Mouse (Mus musculus): ENCODE results near the gene Mecom. TPM values are rescaled to one million over a fixed set of nuclear protein-coding genes. Genes with fewer than 3 reads are reported as not detected.

Mecom gene
- total and polyA plus RNA-seq, 2 experiments from 2014 or later: 2.6 to 5.1 TPM

DNA sequence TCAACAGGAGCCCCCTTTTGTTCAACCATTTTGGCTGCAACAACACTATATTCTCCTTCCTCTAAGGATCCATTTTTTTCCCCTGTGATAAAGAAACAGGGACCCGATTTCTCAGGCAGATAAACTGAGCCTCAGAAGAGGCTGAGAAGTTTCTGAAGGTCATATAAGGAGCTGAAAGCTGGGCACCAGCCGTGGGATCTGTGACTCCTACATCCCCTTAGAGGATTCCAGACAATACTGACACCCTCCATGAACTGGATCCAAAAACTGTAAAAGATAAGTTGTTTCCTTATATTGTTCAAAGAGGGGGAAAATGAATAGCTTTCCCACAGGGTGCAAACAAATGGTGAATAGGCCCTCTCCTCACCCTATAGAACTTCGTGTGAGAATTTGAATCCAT lies 241.7 kb downstream of the Mecom start:
- Histone ChIP-seq H3K27ac (ENCODE audit: low read depth, low read length) (no peak overlapping the region), H3K27me3 (ENCODE audit: insufficient read depth, low read length) (no peaks in the 10 kb centered on the region), H3K9ac (replicated peaks; ENCODE audit: low read length, poor library complexity, severe bottlenecking) (no peak overlapping the region), H3K4me1 (ENCODE audit: insufficient read depth, low read length) (no peaks in the 10 kb centered on the region), H3K9me3 (ENCODE audit: low read length) (no peaks in the 10 kb centered on the region), H3K4me3 (ENCODE audit: low read depth, low read length) (no peak overlapping the region), H3K36me3 (ENCODE audit: insufficient read depth, low read length) (no peaks in the 10 kb centered on the region), H3K4me2 (ENCODE audit: low read depth, low read length, poor library complexity, severe bottlenecking) (no peak overlapping the region)
- 64% methylated on average over 3 of the region's 3 CpGs for WGBS
- no peak for DNase-seq (ENCODE audit: low spot score)
- ATAC-seq (ENCODE audit: low FRiP score): no peak
- no peak for TF ChIP-seq CTCF (IDR thresholded peaks at IDR 0.05)

GRCm38 (mm10) chr3:30299460-30299859 lies 248.3 kb downstream of the Mecom start:
- no peak overlapping the region for H3K4me3 ChIP-seq (ENCODE audit: low read depth, low read length)
- H3K36me3 ChIP-seq (ENCODE audit: insufficient read depth, low read length): no peaks in the 10 kb centered on the region
- DNase-seq (ENCODE audit: low spot score) (peak; percentile 36), ATAC-seq (ENCODE audit: low FRiP score) (no peak)
- no peak for TF ChIP-seq CTCF (IDR thresholded peaks at IDR 0.05)
- no peaks in the 10 kb centered on the region for H3K9me3 ChIP-seq (ENCODE audit: low read length)
- 44% methylated on average over 1 of the region's 1 CpGs for WGBS
- no peaks in the 10 kb centered on the region for H3K4me1 ChIP-seq (ENCODE audit: insufficient read depth, low read length)
- H3K4me2 ChIP-seq (ENCODE audit: low read depth, low read length, poor library complexity, severe bottlenecking): no peak overlapping the region
- no peaks in the 10 kb centered on the region for H3K27me3 ChIP-seq (ENCODE audit: insufficient read depth, low read length)
- no peak overlapping the region for H3K9ac ChIP-seq (replicated peaks; ENCODE audit: low read length, poor library complexity, severe bottlenecking)
- H3K27ac ChIP-seq (ENCODE audit: low read depth, low read length): no peak overlapping the region

DNA sequence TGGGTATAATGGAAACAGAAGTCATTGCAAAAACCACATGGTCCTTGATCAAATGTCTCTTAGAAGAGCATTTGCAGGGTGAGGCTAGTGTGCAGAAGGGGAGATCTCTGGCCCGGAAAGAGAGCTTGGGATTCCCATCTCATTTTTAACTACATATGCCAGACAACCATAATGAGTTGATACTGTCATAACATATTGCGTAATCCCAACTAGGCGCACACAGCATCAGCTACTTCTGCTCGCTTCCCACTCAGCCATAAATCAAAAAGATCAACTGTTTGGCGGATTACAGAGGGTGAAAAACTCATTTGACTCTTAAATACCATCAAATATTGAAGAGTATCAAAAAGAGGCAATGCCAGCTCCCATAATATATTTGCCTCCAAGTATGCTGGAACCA lies 253.4 kb downstream of the Mecom start:
- Histone ChIP-seq H3K9ac (replicated peaks; ENCODE audit: low read length, poor library complexity, severe bottlenecking) (no peak overlapping the region), H3K27ac (ENCODE audit: low read depth, low read length) (no peak overlapping the region), H3K9me3 (ENCODE audit: low read length) (no peaks in the 10 kb centered on the region), H3K27me3 (ENCODE audit: insufficient read depth, low read length) (no peaks in the 10 kb centered on the region), H3K4me3 (ENCODE audit: low read depth, low read length) (no peak overlapping the region), H3K4me2 (ENCODE audit: low read depth, low read length, poor library complexity, severe bottlenecking) (no peak overlapping the region), H3K4me1 (ENCODE audit: insufficient read depth, low read length) (no peaks in the 10 kb centered on the region), H3K36me3 (ENCODE audit: insufficient read depth, low read length) (no peaks in the 10 kb centered on the region)
- 93% methylated on average over 5 of the region's 5 CpGs for WGBS
- TF ChIP-seq CTCF (IDR thresholded peaks at IDR 0.05): no peak
- DNase-seq (ENCODE audit: low spot score): no peak
- no peak for ATAC-seq (ENCODE audit: low FRiP score)

DNA sequence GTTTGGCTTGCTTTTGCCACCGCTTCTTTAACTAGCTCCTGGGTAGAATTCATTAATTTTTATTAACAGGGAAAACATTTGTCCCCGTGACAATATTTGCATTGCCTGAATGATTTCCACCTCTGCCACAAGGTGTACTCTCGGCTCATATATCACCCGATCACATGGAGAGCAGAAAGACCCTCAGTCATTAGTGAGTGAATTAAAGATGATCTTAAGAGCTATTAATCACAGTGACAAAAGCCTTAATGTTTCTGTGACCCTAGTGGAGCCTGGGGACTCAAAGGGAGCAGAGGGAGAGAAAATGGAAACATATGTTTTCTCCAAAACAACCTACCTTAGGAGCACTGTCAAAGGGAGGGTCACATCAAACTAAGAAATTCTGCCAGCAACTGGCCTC lies 261.3 kb downstream of the Mecom start:
- H3K36me3 ChIP-seq (ENCODE audit: insufficient read depth, low read length): no peaks in the 10 kb centered on the region
- no peak overlapping the region for H3K27ac ChIP-seq (ENCODE audit: low read depth, low read length)
- H3K9ac ChIP-seq (replicated peaks; ENCODE audit: low read length, poor library complexity, severe bottlenecking): no peak overlapping the region
- H3K4me1 ChIP-seq (ENCODE audit: insufficient read depth, low read length): no peaks in the 10 kb centered on the region; the same call in 1 of the 2 replicates
- H3K27me3 ChIP-seq (ENCODE audit: insufficient read depth, low read length): no peaks in the 10 kb centered on the region
- no peak for ATAC-seq (ENCODE audit: low FRiP score)
- no peaks in the 10 kb centered on the region for H3K9me3 ChIP-seq (ENCODE audit: low read length)
- peak; percentile 22; the same call in 1 of the 2 replicates for TF ChIP-seq CTCF (IDR thresholded peaks at IDR 0.05)
- WGBS: 40% methylated on average over 4 of the region's 4 CpGs
- no peak for DNase-seq (ENCODE audit: low spot score)
- no peak overlapping the region for H3K4me3 ChIP-seq (ENCODE audit: low read depth, low read length)
- no peak overlapping the region for H3K4me2 ChIP-seq (ENCODE audit: low read depth, low read length, poor library complexity, severe bottlenecking)

DNA sequence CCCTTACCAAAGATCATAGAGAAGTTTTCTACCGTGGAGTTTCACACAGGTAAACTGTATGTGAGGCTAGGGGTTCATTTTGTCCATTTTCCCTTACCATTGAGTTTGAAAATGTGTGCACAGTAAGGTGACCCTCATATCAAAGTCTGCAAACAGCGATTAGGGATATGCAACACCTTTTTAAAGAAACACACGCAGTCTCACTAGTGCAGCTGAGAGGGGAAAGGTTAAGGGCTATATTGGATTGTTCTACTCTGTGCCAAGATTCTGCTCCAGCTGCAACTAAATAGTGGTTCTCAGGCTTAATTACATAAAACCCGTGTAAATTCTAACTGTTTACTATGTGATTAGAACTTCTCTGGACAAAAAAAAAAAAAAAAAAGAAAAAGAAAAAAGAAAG lies 263.7 kb downstream of the Mecom start:
- no peak for TF ChIP-seq CTCF (IDR thresholded peaks at IDR 0.05)
- Histone ChIP-seq H3K36me3 (ENCODE audit: insufficient read depth, low read length) (no peaks in the 10 kb centered on the region), H3K9me3 (ENCODE audit: low read length) (no peaks in the 10 kb centered on the region), H3K4me1 (ENCODE audit: insufficient read depth, low read length) (no peaks in the 10 kb centered on the region; the same call in 1 of the 2 replicates), H3K4me3 (ENCODE audit: low read depth, low read length) (no peak overlapping the region), H3K4me2 (ENCODE audit: low read depth, low read length, poor library complexity, severe bottlenecking) (no peak overlapping the region), H3K9ac (replicated peaks; ENCODE audit: low read length, poor library complexity, severe bottlenecking) (no peak overlapping the region), H3K27me3 (ENCODE audit: insufficient read depth, low read length) (no peaks in the 10 kb centered on the region), H3K27ac (ENCODE audit: low read depth, low read length) (no peak overlapping the region)
- ATAC-seq (ENCODE audit: low FRiP score): no peak
- WGBS: 76% methylated on average over 4 of the region's 4 CpGs
- no peak for DNase-seq (ENCODE audit: low spot score)

DNA sequence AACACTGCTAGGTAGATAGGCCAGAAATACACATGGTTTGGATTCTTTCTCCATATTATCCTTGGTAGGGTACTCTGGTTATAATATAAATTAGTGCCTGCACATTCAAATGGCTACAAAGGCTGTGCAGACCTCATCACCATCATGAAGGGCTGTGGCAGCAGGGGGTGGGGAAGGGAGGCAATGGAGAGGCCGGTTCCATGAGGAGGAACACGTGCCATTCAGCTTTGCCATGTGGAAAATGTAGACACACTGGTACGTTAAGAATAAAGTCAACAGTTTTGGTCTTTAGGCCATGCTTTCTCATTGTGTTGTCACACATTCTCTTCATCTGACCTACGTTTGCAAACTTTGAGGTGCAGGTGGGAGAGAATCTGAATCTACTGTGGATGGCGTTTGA lies 264.2 kb downstream of the Mecom start:
- 92% methylated on average over 5 of the region's 5 CpGs for whole genome bisulfite sequencing
- no peaks in the 10 kb centered on the region for H3K4me1 ChIP-seq (ENCODE audit: insufficient read depth, low read length)
- H3K4me2 ChIP-seq (ENCODE audit: low read depth, low read length, poor library complexity, severe bottlenecking): no peak overlapping the region
- H3K27ac ChIP-seq (ENCODE audit: low read depth, low read length): no peak overlapping the region
- no peak overlapping the region for H3K4me3 ChIP-seq (ENCODE audit: low read depth, low read length)
- ATAC-seq (ENCODE audit: low FRiP score): no peak
- H3K9ac ChIP-seq (replicated peaks; ENCODE audit: low read length, poor library complexity, severe bottlenecking): no peak overlapping the region
- H3K27me3 ChIP-seq (ENCODE audit: insufficient read depth, low read length): no peaks in the 10 kb centered on the region
- H3K9me3 ChIP-seq (ENCODE audit: low read length): no peaks in the 10 kb centered on the region
- no peak for TF ChIP-seq CTCF (IDR thresholded peaks at IDR 0.05)
- H3K36me3 ChIP-seq (ENCODE audit: insufficient read depth, low read length): no peaks in the 10 kb centered on the region
- DNase-seq (ENCODE audit: low spot score): no peak

Measured in midbrain, postnatal 0 days (tissue).